Mouse (Mus musculus) gastrocnemius, adult 18-20 months (tissue): ENCODE results near the gene Herc3. TPM values are rescaled to one million over a fixed set of nuclear protein-coding genes. Genes with fewer than 3 reads are reported as not detected.
"Not testable (repeated sequence)": the region's sequence is repeated elsewhere in the genome, so short reads cannot be mapped to it uniquely, and the experiment has no call there.

Source experiments
- DNase-seq: peaks from one replicate; pipeline ENCODE4 v3.0.0; 2021; ENCODE audit warnings: low spot score
- total RNA-seq, 2 experiments: library from RNA; stranded (reverse); gene quantifications; 2 replicates each; pipeline ENCODE4 v1.2.3; 2021

Gene Herc3
- total RNA-seq, 2 experiments from 2014 or later: 50.9 to 64.2 TPM

DNA sequence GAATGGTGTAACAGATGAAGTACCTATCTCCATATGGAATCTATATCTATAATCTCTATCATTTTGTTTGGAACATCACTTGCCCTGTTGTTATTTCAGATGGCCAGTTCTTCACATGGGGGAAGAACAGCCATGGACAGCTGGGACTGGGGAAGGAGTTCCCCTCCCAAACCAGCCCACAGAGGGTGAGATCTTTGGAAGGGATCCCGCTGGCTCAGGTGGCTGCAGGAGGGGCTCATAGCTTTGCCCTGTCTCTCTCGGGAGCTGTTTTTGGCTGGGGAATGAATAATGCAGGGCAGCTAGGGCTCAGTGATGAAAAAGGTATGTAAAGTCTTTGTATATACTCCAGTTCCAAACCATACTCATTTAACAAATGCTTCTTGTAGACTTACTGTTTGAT, 25.2 kb downstream of the Herc3 start:
- peak; percentile 24 for DNase-seq

DNA sequence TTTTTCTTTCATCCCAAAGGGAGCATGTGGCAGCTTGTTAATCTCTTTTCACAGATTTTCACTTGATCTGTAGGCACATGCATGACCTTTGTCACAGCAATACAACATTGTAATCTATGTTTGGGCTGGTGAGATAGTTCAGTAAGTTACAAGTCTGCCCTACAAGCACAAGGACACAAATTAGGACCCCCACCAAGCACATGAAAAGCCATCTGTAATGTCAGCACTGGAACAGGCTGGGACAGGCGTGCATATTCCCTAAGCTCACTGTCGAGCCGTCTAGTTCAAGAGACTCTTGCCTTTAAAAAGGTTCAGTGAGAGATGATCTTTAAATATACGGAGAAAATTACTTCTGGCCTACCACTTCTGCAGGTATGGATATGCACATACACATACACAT, 28.3 kb downstream of the Herc3 start:
- no peak for DNase-seq

DNA sequence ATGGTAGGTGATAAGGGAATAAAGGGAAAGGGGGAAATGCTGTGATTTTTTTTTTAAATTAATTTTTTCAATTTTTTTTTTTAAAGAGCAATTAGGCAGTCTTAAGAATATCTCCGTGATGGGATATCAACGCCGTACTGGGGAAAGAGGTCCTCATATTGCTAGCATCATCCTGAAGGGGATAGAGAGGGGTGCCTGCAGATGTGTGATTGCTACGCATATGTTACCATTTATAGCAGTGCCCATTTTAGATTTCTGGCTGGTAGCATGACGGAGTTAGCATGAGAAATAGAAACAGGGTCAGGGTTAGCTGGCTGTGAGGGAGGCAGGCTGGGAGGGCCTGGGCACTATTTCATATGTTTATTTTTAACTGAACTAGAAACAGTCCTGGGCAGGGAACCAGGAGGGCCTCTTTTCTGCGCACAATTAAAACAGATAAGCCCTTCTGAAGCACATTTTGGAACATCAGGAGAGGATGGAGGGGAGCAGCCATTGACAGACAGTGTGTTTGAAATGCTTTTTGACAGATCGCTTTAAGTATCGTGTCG, 31.3 kb downstream of the Herc3 start:
- DNase-seq: peak; percentile 77

DNA sequence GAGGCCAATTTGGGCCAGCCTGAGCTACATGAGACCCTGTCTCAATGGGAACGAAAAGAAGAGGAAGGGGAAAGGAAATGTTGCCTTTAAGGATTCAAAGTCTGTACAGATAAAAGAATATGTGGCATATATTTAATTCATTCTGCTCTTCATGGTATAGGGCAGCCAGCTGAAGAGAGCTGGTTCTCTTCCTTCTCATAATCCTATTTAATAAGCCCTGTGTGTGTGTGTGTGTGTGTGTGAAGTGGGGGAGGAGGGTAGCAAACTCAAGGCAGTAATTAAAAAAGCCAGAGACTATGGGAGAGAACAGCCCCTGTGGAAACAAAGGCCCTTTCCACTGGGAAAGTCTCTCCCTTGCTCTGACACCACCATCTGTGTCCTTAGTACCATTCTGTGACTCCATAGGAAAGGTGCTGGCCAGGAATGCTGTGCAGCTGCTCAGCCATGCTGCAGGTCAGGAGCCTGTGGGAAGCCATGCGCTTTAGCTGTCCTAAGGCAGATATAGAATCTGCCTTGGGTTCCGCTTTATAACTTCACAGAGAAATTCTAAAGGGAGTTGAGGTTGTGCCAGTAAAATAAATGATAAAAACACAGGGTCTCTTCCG, 32.5 kb downstream of the Herc3 start:
- DNase-seq: no peak

DNA sequence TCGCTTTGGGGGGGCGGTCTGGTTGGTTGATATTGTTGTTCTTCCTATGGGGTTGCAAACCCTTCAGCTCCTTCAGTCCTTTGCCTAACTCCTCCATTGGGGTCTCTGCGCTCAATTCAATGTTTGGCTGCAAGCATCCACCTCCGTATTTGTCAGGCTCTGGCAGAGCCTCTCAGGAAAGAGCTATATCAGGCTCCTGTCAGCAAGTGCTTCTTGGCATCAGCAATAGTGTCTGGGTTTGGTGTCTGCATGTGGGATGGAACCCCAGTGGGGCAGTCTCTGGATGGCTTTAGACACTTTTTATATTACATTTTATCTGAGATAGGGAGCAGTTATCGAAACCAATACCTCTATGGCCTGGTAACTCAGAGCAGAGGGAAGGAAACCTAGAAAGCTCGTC, 36.6 kb downstream of the Herc3 start:
- not testable (repeated sequence) for DNase-seq

DNA sequence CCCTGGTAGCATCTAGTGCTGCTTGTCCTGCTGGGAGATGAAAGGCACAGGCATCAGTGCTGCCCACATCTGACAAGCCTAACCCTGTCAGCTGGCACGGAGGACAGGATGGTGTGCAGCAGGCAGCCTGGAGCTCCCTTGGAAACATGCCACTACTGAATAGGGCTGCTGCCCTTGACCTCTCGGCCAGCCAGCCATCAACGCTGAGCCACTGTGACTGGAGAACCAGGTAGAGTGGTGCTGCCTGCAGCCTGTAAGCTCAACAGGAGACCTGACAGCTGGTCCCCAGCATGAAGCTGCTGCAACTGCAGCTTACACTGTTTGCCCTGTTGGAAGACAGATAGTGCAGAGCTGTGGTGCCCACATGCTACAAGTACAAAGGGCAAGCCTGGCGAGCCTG, 48.3 kb downstream of the Herc3 start:
- DNase-seq: no peak

DNA sequence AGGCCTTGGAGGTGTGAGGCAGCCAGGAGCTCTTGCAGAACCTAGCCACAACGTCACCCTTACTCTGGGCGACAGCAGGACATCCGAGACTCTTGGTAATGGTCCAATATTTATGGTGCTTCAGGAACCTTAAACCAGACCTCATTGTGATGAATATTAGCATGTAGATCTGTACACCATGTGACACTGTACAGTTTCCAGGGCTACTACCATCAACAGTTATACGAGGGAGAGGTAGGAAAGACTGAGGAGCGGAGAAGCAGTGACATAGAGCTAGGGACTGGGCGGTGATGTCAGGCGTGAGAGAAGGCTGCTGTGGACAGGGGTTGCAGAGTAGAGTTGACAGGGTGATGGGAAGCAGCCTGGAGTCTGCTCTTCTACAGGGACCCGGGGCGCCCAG, 48.7 kb downstream of the Herc3 start:
- no peak for DNase-seq

DNA sequence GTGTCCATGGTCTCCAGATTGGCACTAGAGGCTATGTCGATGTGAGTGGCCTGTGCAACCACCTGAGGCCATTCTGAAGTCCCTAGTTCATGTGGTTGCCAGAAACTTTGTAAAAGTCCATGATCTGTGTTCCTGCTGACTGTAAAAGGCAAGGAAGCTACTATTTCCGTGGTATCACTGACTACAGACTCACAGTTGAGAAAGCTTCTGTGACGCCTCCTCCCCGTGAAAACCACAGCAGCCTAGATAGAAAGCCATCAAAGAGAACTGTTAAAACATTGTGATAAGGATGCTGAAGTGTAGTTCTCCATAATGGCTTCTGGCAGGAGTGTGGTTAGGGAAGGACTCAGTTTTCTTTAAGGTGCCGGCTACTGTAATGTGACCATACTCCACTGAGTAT, 49.6 kb downstream of the Herc3 start:
- DNase-seq: no peak

DNA sequence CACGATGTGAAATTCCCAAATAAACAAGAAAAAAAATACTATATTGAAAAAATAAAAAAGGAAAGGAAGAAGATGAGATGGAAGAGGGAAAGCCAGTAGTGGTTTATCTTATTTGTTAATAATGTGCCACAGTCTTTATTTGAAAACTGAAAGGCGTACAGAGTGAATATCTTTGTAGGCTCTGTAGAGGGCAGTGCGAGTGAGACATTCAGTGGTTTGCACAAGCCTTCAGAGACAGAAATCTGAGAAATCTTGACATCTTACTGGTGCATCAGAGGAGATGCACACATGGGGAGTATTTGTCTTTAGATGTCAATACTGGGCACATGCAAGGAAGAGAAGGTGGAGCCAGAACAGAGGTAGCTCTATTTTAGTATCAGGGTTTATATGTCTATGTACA, 50.1 kb downstream of the Herc3 start:
- no peak for DNase-seq

DNA sequence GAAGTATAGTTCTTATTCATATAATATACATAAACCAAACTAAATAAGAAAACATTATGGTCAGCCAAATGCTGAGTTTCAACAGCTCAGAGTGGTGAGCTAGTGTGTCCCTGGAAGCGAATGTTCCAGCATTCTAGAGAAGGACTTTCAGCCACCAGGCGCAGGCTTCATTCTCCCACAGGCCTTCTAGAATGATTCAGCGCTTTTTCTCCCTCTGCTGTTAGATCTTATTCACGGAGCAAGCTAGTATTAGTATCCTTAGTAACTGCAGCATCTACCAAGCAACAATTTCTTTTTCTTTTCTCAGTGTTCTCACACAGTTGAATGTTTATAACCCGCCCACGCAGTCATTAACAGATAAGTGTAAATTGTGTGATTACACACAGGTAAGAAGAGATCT, 51.0 kb downstream of the Herc3 start:
- DNase-seq: no peak

DNA sequence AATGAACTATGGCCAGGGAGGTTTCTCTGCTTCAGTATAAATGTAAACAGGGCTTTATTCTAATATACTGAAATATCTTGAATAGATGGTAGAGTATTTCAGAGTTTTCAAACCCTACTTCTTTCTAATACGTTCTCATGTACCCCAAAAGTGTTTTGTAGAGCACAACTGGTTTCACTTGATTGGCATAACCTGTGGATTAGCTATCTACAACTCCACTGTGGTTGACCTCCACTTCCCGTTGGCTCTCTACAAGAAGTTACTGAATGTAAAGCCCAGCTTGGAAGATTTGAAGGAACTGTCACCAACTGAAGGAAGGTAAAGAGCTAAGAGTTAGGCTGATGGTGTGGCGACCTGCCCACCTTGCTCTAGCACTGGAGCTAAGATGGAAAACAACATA, 58.7 kb downstream of the Herc3 start:
- no peak for DNase-seq

DNA sequence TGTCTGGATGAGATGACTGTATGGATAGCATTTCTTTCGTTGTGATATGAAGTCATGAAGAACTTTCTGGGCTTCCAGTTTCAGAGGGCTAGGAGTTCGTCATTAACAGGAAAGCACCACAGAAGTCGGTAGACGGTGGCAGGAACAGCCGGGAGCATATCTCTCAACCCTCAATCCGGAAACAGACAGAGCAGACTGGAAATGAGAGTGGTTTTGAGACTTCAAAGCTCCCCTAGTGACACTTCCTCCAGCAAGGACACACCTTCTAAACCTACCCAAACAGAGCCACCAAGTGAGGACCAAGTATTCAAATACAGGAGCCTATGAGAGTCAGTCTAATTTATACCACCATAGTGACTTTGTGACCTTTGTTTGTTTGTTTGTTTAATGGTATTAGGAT, 62.0 kb downstream of the Herc3 start:
- DNase-seq: no peak

DNA sequence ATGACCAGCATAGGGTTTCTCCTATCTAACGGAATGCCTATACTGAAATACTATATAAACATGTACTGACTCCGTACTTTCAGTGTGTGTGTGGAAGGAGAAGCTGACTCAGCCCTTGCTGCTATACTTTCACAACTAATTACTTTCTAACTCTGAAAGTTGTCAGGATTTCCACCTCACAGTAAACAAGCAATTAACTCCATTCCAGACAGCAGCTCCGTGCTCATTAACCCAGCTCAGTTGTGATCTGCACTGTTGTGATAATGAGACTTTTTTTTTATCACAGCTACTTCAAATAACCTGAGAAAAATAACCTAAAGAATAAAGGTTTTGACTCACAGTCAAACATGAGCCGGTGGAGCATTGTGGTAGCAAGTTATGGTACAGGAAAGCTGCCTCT, 63.7 kb downstream of the Herc3 start:
- no peak for DNase-seq

DNA sequence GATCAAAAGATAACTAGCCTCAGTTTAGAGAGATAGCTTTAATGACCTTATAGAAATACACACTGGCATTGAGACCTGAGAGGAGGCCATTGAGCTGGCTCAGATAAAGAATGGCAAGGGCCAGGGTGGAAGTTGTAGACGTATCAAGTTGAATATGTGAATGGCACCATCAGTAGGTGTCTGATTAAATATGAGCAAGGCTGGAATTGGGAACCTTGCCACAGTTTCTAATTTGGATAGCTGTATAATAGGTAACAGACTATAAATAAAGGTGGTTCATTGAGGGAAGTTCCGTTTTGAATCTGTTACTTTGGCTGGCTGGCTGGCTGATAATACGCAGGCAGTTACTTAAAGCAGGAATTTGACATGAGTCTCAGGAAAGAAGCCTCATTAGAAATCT, 65.4 kb downstream of the Herc3 start:
- peak; percentile 63 for DNase-seq

DNA sequence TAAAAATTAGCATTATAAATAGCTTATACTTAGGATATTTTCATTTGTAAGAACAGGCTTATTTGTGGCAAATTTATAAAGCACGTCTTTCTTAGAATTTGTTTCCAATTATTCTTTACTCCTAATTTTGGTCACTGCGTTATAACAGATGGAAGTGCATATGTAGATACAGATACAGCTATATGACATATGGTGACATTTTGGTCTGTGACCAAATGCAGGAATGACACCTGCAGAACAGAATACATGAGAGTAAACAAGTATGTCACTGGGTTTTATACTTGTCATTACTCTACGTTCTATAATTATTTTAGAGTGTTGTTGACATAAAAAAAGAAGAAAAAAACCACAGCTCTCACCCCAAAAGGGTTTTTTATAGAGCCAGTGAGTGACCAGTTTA, 67.8 kb downstream of the Herc3 start:
- no peak for DNase-seq

DNA sequence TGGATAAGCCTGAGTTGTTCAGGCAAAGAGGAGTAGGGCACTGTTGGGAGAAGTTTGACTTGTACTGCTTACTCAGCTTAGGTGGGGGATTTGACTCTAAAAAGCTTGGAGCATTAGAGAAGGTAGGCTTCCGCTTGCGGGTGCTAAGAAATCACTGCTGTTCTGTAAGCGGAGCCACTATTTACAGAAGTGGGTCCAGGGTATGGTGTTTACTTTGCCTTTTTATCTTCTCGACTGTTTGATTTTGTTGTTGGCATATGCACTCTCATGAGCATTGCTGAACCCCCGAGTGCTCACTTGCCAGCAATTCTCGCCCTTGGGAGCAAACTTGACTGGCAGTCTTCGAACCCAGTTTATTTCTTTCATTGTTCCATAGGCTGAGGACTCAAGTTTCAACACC, 69.3 kb downstream of the Herc3 start:
- DNase-seq: no peak

DNA sequence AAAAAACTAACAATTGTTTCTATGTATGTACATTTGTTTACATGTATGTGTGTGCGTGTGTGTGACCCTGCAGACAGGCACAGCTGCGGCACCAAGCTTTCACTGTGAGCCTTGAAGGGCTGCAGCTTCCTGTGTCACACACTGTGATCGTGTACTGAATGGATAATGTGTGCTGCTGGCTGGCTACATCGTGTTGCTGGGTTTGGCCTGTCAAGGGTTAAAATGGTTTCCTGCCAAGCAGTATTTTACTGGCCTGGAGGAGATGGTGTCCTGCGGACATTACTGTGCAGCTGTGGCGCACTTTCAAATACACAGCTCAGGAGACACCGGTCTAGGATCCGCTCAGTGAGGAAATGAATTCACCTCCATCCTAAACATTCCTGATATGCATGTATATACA, 71.9 kb downstream of the Herc3 start:
- no peak for DNase-seq

DNA sequence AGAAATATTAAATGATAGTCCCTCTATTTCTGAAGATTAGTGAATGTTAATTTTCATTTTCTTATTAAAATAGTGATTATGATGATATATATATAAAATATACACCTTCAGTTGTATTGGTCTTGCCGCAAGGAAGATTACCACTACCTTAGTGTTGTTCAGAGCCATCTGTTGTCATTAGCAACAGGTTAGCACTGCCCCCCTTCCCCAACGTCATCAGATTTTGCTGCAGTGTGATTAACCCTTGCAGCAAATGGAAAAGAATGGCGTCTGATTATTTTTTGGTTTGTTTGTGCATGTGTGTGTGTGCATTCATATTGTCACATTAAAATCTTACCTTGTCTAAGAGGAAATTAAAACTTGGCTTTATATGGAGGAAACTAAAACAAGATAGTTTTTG, 73.3 kb downstream of the Herc3 start:
- DNase-seq: no peak

DNA sequence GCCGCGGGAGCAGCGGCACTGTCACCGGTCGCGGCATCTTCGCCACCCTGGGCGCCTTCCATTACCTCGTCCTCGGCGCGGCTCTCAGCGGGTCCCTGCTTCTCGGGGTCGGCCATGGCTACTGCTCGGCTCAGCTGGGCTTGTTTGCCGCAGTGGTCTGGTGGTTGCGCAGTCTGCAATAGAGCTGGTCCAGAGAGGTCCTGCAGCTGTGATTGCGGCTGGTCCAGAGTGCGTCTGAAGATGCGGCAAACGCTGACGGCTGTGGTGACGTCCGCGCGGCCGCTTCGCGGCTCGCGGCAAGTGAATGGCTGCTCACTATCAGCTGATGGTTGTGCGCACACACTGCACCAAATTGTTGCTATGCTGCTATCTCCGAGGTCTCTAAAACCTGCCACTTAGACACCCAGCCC, 75.6 kb downstream of the Herc3 start, which contains the start of gene Nap1l5:
TSS of gene Nap1l5 (minus strand) at position 225 of the 410 bp plus-strand sequence.
- DNase-seq: no peak

DNA sequence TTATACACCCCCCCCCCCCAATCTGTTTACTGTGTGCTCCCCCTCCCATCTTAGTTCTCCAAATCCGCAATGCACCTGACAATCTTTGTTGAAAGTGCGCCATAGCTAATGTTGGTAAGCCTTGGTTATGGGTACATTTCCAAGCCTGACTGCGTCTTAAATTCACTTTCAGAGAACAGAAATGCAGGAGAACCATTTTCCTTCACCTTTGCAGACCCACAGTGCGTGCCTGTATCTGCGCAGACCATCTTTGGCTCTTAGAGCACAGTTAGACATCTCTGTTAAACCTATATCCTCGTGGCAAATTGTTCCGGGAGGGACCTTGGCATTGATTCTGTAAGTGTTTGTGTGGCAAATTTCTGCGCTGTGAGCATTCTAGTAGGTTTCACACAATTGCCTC, 76.1 kb downstream of the Herc3 start:
- DNase-seq: no peak

DNA sequence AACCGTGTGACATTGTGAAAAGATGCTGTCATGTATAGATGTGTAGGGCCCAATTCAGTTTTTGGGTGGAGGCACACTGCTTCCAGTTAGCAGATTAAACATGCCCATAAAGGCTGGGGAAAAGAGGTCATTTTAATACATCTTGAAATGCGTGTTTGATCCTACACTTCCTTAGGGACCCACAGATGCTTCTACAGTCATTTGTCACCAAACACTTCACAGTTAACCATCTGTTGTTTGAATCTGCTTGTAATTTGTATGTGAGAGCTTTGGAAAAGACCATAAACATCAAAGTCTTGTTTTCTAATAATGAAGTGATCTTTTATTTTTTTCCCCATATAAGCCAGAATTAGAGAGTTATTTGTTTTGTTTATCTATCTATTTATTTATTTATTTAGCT, 76.5 kb downstream of the Herc3 start:
- no peak for DNase-seq

DNA sequence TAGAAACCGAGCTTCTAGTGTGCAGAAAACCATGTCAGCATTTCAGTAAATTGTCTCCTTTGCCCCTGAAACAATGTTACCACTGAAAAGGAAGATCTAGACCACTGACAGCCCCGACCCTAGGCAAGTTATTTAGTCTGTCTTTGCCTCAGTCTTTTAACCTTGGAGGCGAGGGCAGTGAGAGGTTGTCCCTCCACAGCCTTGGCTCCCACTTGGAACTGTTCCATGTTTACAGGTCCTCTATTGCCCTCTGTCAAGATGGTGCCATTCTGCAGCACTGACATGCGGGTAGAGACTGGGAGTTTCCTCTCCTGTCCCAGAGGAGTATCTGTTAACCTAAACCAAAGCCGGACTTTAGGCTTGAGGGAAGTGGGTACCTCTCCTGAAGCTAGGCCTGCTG, 81.6 kb downstream of the Herc3 start:
- no peak for DNase-seq

DNA sequence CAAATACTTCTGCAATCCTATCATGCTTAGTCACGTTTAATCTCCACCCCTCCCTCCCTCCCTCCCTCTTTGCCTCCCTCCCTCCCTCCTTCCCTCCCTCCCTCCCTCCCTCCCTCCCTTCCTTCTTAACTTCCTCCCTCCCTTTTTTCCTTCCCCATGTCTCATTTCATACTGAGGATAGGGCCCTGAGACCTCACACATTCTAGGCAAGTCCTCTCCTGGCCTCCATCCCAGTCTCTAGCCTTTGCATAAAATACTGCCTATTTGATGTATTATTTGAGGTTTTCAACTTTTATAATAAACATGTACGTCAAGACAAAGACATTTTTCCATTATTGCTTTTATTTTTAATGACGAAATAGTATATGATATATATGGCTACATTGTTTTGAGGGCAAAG, 82.3 kb downstream of the Herc3 start:
- no peak for DNase-seq

DNA sequence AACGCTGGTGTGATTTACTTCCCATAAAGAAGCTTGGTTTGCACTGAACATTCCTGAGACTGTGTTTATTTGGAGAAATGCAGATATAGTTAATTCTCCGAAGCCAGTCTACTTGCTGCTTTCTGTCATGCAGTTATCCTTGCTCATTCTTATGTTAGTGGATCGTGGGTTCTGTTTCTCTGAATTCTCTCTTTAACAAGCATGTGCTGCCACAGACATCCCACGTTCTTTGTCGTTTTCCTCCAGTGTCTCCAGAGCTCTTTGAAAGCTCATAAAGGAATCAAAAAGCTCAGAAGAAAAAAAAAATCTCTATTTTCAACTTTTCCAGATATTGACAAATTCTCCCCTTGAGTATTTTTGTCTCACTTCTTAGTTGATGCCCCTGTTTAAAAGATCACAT, 82.7 kb downstream of the Herc3 start:
- DNase-seq: no peak
